Mouse (Mus musculus): ENCODE results near the gene Adtrp. TPM values are rescaled to one million over a fixed set of nuclear protein-coding genes. Genes with fewer than 3 reads are reported as not detected.

The Adtrp gene
- polyA plus RNA-seq, 1 experiment from 2014 or later: 0.89 TPM

GRCm38 (mm10) chr13:41805138-41805820 is 42.2 kb downstream of the Adtrp start:
- ATAC-seq (replicated peaks; ENCODE audit: low FRiP score) (no peak), DNase-seq (ENCODE audit: low spot score) (no peak)
- Histone ChIP-seq H3K9me3 (ENCODE audit: control insufficient read depth, low read length) (no peaks in the 10 kb centered on the region), H3K4me2 (no peak overlapping the region), H3K4me1 (replicated peaks; ENCODE audit: control insufficient read depth, insufficient read depth, low read length) (no peaks in the 10 kb centered on the region), H3K9ac (ENCODE audit: low read depth, low read length) (no peak overlapping the region), H3K36me3 (ENCODE audit: control insufficient read depth, insufficient read depth, low read length) (no peaks in the 10 kb centered on the region), H3K27ac (ENCODE audit: low read depth, low read length) (no peak overlapping the region), H3K27me3 (replicated peaks; ENCODE audit: control insufficient read depth, insufficient read depth, low read length) (no peaks in the 10 kb centered on the region), H3K4me3 (ENCODE audit: low read depth, low read length) (no peak overlapping the region)
- 78% methylated on average over 7 of the region's 7 CpGs for WGBS

- WGBS: 52% methylated on average over 8 of the region's 8 CpGs
- Histone ChIP-seq H3K4me1 (replicated peaks; ENCODE audit: control insufficient read depth, insufficient read depth, low read length) (no peaks in the 10 kb centered on the region), H3K36me3 (ENCODE audit: control insufficient read depth, insufficient read depth, low read length) (no peaks in the 10 kb centered on the region), H3K27me3 (replicated peaks; ENCODE audit: control insufficient read depth, insufficient read depth, low read length) (no peaks in the 10 kb centered on the region), H3K9me3 (ENCODE audit: control insufficient read depth, low read length) (no peaks in the 10 kb centered on the region), H3K4me3 (ENCODE audit: low read depth, low read length) (no peak overlapping the region), H3K9ac (ENCODE audit: low read depth, low read length) (no peak overlapping the region), H3K27ac (ENCODE audit: low read depth, low read length) (no peak overlapping the region), H3K4me2 (no peak overlapping the region)
- DNase-seq (ENCODE audit: low spot score) (no peak), ATAC-seq (replicated peaks; ENCODE audit: low FRiP score) (no peak)
Measured at GRCm38 (mm10) chr13:41803656-41804265, 43.7 kb downstream of the Adtrp start.

GRCm38 (mm10) chr13:41801177-41801636 is 46.3 kb downstream of the Adtrp start:
- H3K4me3 ChIP-seq (ENCODE audit: low read depth, low read length): no peak overlapping the region
- H3K9me3 ChIP-seq (ENCODE audit: control insufficient read depth, low read length): no peaks in the 10 kb centered on the region
- WGBS: 20% methylated on average over 8 of the region's 8 CpGs
- H3K9ac ChIP-seq (ENCODE audit: low read depth, low read length): no peak overlapping the region
- DNase-seq (ENCODE audit: low spot score) (no peak), ATAC-seq (replicated peaks; ENCODE audit: low FRiP score) (no peak)
- H3K36me3 ChIP-seq (ENCODE audit: control insufficient read depth, insufficient read depth, low read length): no peaks in the 10 kb centered on the region
- H3K27me3 ChIP-seq (replicated peaks; ENCODE audit: control insufficient read depth, insufficient read depth, low read length): no peaks in the 10 kb centered on the region
- H3K4me2 ChIP-seq: no peak overlapping the region
- H3K27ac ChIP-seq (ENCODE audit: low read depth, low read length): no peak overlapping the region
- no peaks in the 10 kb centered on the region for H3K4me1 ChIP-seq (replicated peaks; ENCODE audit: control insufficient read depth, insufficient read depth, low read length)

- Histone ChIP-seq H3K4me2 (no peak overlapping the region), H3K27ac (ENCODE audit: low read depth, low read length) (no peak overlapping the region), H3K4me1 (replicated peaks; ENCODE audit: control insufficient read depth, insufficient read depth, low read length) (no peaks in the 10 kb centered on the region), H3K36me3 (ENCODE audit: control insufficient read depth, insufficient read depth, low read length) (no peaks in the 10 kb centered on the region), H3K27me3 (replicated peaks; ENCODE audit: control insufficient read depth, insufficient read depth, low read length) (no peaks in the 10 kb centered on the region), H3K4me3 (ENCODE audit: low read depth, low read length) (no peak overlapping the region), H3K9me3 (ENCODE audit: control insufficient read depth, low read length) (no peaks in the 10 kb centered on the region), H3K9ac (ENCODE audit: low read depth, low read length) (no peak overlapping the region)
- 64% methylated on average over 6 of the region's 6 CpGs for WGBS
- DNase-seq (ENCODE audit: low spot score) (no peak), ATAC-seq (replicated peaks; ENCODE audit: low FRiP score) (no peak)
Measured at GRCm38 (mm10) chr13:41792849-41793248, 54.6 kb downstream of the Adtrp start.

GRCm38 (mm10) chr13:41787863-41788536 is 59.5 kb downstream of the Adtrp start:
- Histone ChIP-seq H3K9me3 (ENCODE audit: control insufficient read depth, low read length) (no peaks in the 10 kb centered on the region), H3K4me2 (no peak overlapping the region), H3K27me3 (replicated peaks; ENCODE audit: control insufficient read depth, insufficient read depth, low read length) (no peaks in the 10 kb centered on the region), H3K4me3 (ENCODE audit: low read depth, low read length) (no peak overlapping the region), H3K27ac (ENCODE audit: low read depth, low read length) (no peak overlapping the region), H3K4me1 (replicated peaks; ENCODE audit: control insufficient read depth, insufficient read depth, low read length) (no peaks in the 10 kb centered on the region), H3K36me3 (ENCODE audit: control insufficient read depth, insufficient read depth, low read length) (no peaks in the 10 kb centered on the region), H3K9ac (ENCODE audit: low read depth, low read length) (no peak overlapping the region)
- DNase-seq (ENCODE audit: low spot score) (no peak), ATAC-seq (replicated peaks; ENCODE audit: low FRiP score) (no peak)
- 61% methylated on average over 2 of the region's 2 CpGs for WGBS

- Histone ChIP-seq H3K4me2 (no peak overlapping the region), H3K27ac (ENCODE audit: low read depth, low read length) (no peak overlapping the region), H3K9me3 (ENCODE audit: control insufficient read depth, low read length) (no peaks in the 10 kb centered on the region), H3K9ac (ENCODE audit: low read depth, low read length) (no peak overlapping the region), H3K36me3 (ENCODE audit: control insufficient read depth, insufficient read depth, low read length) (no peaks in the 10 kb centered on the region), H3K4me3 (ENCODE audit: low read depth, low read length) (no peak overlapping the region), H3K27me3 (replicated peaks; ENCODE audit: control insufficient read depth, insufficient read depth, low read length) (no peaks in the 10 kb centered on the region), H3K4me1 (replicated peaks; ENCODE audit: control insufficient read depth, insufficient read depth, low read length) (no peaks in the 10 kb centered on the region)
- 80% methylated on average over 3 of the region's 3 CpGs for WGBS
- ATAC-seq (replicated peaks; ENCODE audit: low FRiP score) (no peak), DNase-seq (ENCODE audit: low spot score) (no peak)
Measured at GRCm38 (mm10) chr13:41786640-41787039, 60.8 kb downstream of the Adtrp start.

GRCm38 (mm10) chr13:41784889-41785701 is 62.4 kb downstream of the Adtrp start:
- no peaks in the 10 kb centered on the region for H3K27me3 ChIP-seq (replicated peaks; ENCODE audit: control insufficient read depth, insufficient read depth, low read length)
- no peak overlapping the region for H3K9ac ChIP-seq (ENCODE audit: low read depth, low read length)
- no peak for ATAC-seq (replicated peaks; ENCODE audit: low FRiP score)
- H3K4me3 ChIP-seq (ENCODE audit: low read depth, low read length): no peak overlapping the region
- no peaks in the 10 kb centered on the region for H3K4me1 ChIP-seq (replicated peaks; ENCODE audit: control insufficient read depth, insufficient read depth, low read length)
- no peak overlapping the region for H3K4me2 ChIP-seq
- no peak for DNase-seq (ENCODE audit: low spot score)
- no peaks in the 10 kb centered on the region for H3K36me3 ChIP-seq (ENCODE audit: control insufficient read depth, insufficient read depth, low read length)
- 86% methylated on average over 7 of the region's 7 CpGs for WGBS
- no peak overlapping the region for H3K27ac ChIP-seq (ENCODE audit: low read depth, low read length)
- H3K9me3 ChIP-seq (ENCODE audit: control insufficient read depth, low read length): no peaks in the 10 kb centered on the region

GRCm38 (mm10) chr13:41780296-41780695 is 67.2 kb downstream of the Adtrp start:
- Histone ChIP-seq H3K27me3 (replicated peaks; ENCODE audit: control insufficient read depth, insufficient read depth, low read length) (no peaks in the 10 kb centered on the region), H3K36me3 (ENCODE audit: control insufficient read depth, insufficient read depth, low read length) (no peaks in the 10 kb centered on the region), H3K4me1 (replicated peaks; ENCODE audit: control insufficient read depth, insufficient read depth, low read length) (no peaks in the 10 kb centered on the region), H3K9ac (ENCODE audit: low read depth, low read length) (no peak overlapping the region), H3K9me3 (ENCODE audit: control insufficient read depth, low read length) (no peaks in the 10 kb centered on the region), H3K4me3 (ENCODE audit: low read depth, low read length) (no peak overlapping the region), H3K4me2 (no peak overlapping the region), H3K27ac (ENCODE audit: low read depth, low read length) (no peak overlapping the region)
- WGBS: 79% methylated on average over 4 of the region's 4 CpGs
- ATAC-seq (replicated peaks; ENCODE audit: low FRiP score) (no peak), DNase-seq (ENCODE audit: low spot score) (no peak)
